Mouse (Mus musculus) yolk sac, embryonic 10.5 days (tissue): ENCODE measurements around the gene Kcp.

Experiments
- DNase-seq: peaks from one replicate; pipeline ENCODE4 v3.0.0-alpha.2; 2017; ENCODE audit warnings: low spot score

Gene Kcp

DNA sequence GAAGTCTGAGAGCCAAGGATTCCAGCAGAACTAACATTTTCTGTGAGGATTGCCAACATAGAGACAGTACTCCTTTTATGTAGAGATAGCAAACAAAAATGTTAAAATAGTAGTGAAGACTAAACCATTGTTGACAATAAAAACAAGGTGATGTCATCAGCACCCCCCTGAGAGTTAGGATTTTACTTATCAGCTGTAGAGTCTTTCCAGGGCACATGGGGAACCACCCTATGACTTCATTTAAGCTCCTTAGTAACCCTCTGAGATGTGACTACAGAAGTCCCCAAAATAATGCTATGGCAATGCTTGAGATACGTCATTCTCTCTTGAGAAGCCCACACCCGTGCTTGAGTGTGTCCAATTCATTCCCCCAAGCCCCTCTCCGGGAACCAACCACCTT is 44.4 kb downstream of the Kcp start:
- no peak for DNase-seq

DNA sequence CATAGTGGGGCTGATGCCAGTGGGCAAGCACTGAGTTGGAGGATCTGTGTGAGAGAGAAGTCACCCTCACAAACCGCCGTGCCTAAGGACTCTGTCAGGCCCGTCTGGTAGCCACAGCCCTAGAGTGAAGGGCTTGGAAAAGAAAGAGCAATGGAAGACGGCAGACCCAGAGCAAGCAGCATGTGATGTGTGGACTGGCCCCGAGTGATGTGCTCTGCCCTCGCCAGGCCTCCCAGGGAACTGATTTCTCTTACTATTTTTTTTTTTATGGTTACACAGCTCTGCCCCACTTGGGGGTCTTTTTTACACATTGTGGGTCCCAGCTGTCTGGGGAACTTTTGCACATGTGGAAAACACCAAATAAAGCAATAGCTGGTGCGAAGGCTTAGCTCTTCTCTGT is 46.2 kb downstream of the Kcp start:
- no peak for DNase-seq

- no peak for DNase-seq
Observed at GRCm38 (mm10) chr6:29450667-29451066, 57.1 kb downstream of the Kcp start.

DNA sequence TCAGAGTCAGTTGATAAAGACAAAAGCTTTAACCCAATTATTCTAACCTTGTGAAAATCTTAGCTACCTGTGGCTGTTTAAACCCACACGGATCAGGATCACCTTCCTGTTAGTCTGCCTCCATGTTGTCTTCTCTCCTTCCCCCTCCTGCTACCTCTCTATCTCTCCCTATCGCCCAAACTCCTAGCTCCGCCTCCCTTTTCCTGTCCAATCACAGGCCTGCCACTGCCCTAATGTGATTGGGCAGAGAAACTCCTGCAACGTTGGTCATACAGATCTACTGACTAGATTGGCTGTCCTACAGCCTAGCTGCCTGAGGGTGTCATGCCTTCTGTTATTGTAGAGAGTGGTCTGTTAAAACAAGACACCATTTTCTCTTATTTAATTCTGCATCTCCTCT is 57.9 kb downstream of the Kcp start:
- no peak for DNase-seq

DNA sequence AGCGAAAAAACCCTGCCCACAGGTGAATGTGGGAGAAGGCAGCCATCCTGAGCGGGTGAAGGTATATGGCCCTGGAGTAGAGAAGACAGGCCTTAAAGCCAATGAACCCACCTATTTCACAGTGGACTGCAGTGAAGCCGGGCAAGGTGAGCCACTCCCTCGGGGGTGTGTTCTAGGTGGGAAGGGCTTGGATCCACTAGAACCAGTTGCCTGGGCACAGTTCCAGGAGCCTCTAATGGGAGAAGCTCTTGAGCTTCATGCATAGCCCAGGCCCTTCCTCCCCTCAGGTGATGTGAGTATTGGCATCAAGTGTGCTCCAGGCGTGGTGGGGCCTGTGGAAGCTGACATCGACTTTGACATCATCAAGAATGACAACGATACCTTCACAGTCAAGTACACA is 62.4 kb downstream of the Kcp start:
- DNase-seq, result no peak

- DNase-seq, result no peak
Observed at GRCm38 (mm10) chr6:29444773-29445172, 63.0 kb downstream of the Kcp start.

DNA sequence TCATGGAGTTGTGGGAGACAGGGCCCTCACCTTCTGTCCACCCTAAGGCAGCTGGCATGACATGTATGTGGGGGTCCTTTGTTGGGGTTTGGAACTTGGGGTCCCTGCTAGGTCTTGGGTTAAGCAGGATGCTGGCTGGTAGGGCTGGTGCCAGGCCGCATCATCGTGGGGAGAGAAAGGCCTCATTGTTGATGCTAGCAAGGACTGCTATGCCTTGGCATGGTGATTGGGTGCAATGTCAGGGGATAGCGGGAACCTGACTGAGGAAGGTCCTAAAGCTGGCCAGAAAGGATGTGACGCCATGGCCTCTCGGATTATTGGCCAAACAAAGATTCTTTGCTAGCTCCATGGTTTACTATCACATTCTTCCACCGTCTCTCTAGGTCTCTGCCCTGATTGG is 68.0 kb downstream of the Kcp start:
- DNase-seq, result no peak

DNA sequence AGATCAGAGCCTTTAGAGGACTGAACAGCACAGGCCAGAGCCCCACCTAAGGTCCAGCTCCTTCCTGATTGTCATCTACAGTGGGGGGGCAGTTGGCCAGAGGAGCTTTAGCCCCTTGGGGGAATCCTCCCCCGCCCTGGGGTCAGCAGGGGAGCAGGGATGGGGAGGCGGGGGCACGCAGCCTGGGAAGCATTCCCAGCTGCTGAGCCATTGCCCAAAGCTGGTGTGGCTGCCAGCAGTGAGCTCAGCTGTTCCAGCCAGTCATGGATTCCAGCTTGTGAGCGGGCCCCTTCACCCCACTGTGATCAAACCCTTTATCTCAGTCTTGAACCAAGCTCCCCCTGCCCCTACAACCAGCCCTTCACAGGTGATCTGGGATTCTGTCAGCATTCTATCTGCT is 68.5 kb downstream of the Kcp start:
- no peak for DNase-seq

GRCm38 (mm10) chr6:29436461-29436934 is 71.3 kb downstream of the Kcp start:
- DNase-seq, result no peak

DNA sequence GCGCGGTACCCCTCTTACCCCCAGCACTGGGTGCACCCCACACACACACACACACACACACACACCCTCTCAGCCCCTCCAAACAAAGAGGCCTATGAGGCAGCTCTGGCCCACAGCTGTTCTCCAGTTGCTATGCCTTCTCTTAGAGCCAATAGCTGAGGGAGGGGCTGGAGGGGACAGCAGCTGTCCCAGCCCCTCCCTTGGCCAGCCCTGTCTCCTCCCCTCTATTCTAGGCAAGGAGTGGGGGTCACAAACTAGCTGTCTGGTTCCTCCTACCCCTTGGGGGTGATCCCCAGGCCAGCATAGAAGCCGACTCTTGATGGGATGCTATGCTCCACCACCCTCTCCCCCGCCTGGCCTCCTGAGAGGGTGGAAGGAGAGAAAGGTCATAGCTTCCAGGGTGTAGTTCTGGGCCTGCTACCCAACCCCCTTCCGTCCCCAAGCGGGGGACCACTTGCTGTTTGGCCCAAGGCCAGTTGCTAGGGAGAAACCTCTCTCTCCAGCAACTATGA is 71.8 kb downstream of the Kcp start:
- DNase-seq, result no peak

DNA sequence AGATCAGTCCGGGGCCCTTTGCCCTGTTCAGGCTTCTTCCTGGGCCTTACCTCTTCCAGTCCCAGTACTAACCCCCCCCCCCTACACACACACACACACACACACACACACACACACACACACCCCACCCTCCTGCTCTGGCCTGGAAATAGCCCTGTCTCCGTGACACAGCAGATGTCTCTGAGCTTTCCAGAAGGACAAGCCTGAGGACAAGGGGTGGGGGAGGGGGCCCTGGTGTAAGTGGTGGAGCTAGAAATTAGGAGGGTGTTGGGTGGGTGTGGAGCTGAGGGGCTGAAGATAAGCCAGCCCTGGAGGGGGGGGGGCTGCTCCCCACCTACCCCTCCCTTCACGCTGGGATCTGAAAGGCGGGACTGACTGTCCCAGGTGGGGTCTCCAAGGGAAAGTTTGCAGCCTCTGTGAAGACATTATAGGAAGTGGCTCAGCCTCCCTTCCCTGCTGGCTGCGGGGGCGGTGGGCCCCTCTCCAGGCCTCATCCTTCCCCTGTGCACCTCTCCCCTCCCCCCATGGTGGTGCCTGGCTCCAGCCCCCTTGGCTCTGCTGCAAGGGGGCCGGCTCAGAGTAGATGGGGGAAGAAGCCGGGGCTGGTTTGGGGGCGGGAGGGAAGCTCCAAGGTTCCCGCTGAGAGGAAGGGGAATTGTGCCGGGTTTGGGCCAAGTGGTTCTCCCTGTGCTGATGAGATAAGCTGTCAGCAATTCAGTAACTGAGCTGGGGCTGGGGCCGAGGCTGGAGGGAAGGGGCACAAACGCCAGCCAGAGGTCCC is 72.7 kb downstream of the Kcp start:
- DNase-seq, result peak; percentile 60

DNA sequence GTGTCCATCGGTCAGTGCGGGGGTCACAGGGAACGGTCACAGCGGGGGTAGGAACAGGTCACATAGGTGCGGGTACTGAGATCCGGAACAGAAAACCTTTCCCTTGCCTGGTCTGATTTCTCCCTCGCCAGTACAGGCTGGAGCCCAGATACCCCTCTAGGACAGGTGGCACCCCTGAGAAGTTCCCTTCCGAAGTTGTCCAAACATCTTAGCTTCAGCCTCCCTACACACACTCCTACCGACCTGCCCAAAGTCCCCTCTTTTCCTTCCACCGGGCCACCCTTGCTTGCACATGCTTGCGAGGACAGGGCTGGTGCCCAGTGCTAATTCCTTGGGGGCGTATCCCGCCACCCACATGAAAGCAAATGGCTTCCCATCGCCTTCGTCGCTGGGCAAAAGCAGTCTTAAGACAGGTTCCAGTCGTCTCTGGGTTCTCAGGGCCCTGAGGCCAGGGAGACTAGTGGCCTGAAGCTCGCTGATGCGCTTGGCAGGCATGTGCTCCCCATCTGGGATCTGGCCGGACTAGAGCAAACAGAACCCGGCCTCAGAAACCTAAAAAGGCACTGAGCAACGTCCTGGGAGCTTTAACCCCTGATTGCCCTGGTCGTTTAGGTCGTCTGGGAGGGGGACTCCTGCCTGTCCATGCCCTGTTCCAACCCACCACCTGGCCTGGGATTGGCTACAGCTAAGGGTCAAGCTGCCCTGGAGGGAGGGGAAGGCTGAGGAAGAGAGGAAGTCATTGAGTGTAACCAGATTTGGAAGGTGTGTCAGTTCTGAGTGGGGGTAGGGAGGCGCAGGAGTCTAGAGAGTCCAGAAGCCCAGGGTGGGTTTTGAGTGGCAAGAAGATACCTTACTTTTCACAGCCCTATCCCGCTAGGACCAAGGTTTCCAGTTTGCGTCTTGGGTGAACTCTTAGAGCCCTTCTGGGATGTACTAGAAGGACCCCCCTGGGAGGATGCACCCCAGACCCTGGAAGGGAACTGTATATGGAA is 73.7 kb downstream of the Kcp start:
- peak; percentile 57 for DNase-seq

- DNase-seq, result peak; percentile 42
Observed at GRCm38 (mm10) chr6:29433038-29433803, 74.5 kb downstream of the Kcp start, which contains the start of gene Flnc. Gene Flnc, plus strand, starts transcription at chr6:29433256.

GRCm38 (mm10) chr6:29432676-29433037 is 75.1 kb downstream of the Kcp start:
- no peak for DNase-seq

DNA sequence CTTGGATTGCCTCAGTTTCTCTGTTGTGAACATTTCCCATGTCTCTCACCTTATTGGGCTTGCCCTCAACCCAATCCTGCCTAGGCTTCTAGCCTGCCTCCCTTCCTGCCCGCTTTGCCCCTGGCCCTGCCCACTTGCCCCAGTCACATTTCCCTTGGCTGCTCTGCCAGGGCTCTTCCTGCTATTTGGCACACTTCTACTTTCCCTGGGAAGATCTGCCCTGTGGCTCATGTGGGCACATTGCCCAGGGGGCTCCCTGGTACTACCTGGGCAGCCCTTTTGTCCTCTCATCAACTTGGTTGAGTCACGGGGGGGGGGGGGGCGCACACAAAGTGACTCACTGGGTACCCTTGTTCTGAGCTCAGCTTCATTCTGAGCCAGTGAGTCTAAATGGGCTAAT is 75.6 kb downstream of the Kcp start:
- DNase-seq, result no peak

- DNase-seq, result no peak
Observed at GRCm38 (mm10) chr6:29431473-29431872, 76.3 kb downstream of the Kcp start.

GRCm38 (mm10) chr6:29430681-29431420 is 76.9 kb downstream of the Kcp start:
- no peak for DNase-seq

GRCm38 (mm10) chr6:29428171-29428570 is 79.6 kb downstream of the Kcp start:
- DNase-seq, result no peak

GRCm38 (mm10) chr6:29426331-29426730 is 81.4 kb downstream of the Kcp start:
- DNase-seq, result no peak

DNA sequence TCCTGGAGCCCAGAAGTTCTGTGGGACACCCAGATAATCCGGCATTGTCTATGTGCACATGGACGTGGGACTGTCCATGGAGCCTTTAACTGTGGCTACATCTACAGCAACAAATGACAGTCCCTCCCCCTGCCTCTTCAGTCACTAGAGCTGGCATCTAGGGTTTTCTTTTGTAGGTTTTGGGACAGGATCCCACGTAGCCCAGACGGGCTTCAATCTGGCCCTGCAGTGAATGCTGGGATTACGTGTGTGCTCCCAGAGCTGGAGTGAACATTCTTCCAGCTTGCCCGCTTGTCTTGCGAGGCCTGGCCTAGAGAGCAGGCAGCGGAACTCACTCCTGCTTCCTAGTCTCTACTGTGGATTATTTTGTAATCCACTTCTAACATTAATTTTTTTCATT is 82.6 kb downstream of the Kcp start:
- DNase-seq, result no peak
